Mouse (Mus musculus) testis, adult 2 months (tissue): ENCODE data around the gene Tnfaip2. TPM values are rescaled to one million over a fixed set of nuclear protein-coding genes. Genes with fewer than 3 reads are reported as not detected.

Experiments used
- H3K27ac ChIP-seq: fragments of 200-500 bp; 2 replicates; pipeline ENCODE4 v1.5.1; 2012; ENCODE audit warnings: low read depth, low read length; ENCODE audit not compliant: control insufficient read depth, insufficient read depth
- H3K27me3 ChIP-seq: fragments of 200-500 bp; 2 replicates; pipeline ENCODE4 v1.6.1; 2012; ENCODE audit warnings: mild to moderate bottlenecking, low read length, moderate library complexity; ENCODE audit not compliant: control insufficient read depth, insufficient read depth
- H3K36me3 ChIP-seq: fragments of 200-500 bp; 2 replicates; pipeline ENCODE4 v1.6.1; 2012; ENCODE audit warnings: mild to moderate bottlenecking, low read length; ENCODE audit not compliant: control insufficient read depth, insufficient read depth
- H3K4me1 ChIP-seq: fragments of 200-500 bp; 2 replicates; pipeline ENCODE4 v1.6.1; 2012; ENCODE audit warnings: low read length; ENCODE audit not compliant: control insufficient read depth, insufficient read depth
- H3K4me3 ChIP-seq: fragments of 200-500 bp; 2 replicates; pipeline ENCODE4 v1.5.1; 2012; ENCODE audit warnings: low read depth, mild to moderate bottlenecking, low read length, moderate library complexity, mixed read lengths; ENCODE audit not compliant: control insufficient read depth
- CTCF ChIP-seq: fragments of 200-500 bp; IDR thresholded peaks from 2 replicates; pipeline ENCODE4 v1.5.1; 2012; ENCODE audit warnings: low read depth, mild to moderate bottlenecking, inconsistent platforms, low read length, moderate library complexity; ENCODE audit not compliant: control insufficient read depth, insufficient read depth, insufficient replicate concordance
- POLR2A ChIP-seq: fragments of 200-500 bp; IDR thresholded peaks from 2 replicates; pipeline ENCODE4 v1.6.1; 2012; ENCODE audit warnings: low read depth, mild to moderate bottlenecking, inconsistent platforms, low read length, moderate library complexity; ENCODE audit not compliant: control insufficient read depth
- polyA plus RNA-seq: library from polyadenylated mRNA; depleted of rRNA; stranded (reverse); fragments of >200 nt; gene quantifications from 2 replicates; pipeline ENCODE4 v1.2.3, GENCODE M21; 2012

Gene Tnfaip2
- polyA plus RNA-seq, 1 experiment, result 77.2 TPM

DNA sequence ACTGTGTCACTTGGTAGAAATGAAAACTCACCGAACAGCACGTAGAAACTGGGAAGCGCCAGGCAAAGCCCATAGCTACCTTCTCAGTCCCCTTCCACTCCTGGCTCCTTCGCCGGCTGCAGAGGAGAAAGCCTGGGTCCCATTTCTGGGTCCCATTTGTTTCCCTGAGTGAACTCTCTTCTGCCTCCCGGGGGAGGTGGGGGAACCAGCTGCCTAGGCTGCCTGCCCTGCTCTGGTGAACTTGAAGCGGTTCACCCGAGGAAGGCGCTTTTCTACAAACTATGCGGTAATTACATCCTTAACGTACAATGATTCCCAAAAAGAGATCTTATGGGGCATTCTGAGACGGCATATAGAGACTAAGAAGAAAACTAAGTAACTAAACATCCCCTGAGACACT, 44.2 kb downstream of the Tnfaip2 start:
- Histone ChIP-seq H3K27me3 (no peaks in the 10 kb centered on the region; the same call in 1 of the 2 replicates), H3K27ac (no peak overlapping the region), H3K36me3 (no peaks in the 10 kb centered on the region), H3K4me1 (peaks cover 12% of the 10 kb centered on the region), H3K4me3 (no peak overlapping the region)
- TF ChIP-seq POLR2A (no peak), CTCF (no peak)

DNA sequence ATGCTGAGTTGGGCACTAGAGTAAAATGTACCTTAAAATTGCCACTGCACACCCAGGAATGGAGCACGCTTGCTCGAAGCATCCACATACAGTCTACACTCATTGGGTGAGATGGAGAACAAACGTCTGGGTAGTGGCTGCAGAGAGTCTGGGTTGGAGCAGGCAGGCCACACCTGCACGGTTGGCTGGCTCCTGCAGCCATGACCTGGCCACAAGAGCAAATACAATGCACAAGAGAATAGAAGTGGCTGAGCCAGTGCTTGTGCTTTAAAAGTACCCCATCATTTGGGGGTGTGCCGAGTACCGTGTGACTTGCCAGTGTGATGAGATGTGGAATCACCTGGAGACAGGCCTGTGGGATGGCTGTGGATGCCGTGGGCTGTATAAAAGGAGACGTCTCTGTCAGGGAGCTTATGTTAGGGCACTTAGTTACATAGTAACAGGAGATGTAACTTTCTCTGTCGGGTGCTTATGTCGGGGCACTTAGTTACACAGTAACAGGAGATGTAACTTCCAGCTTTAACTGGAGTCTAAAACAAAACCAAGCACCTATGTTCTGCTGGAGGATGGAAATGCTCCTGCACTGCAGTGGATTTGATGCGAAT, 47.1 kb downstream of the Tnfaip2 start:
- TF ChIP-seq POLR2A, result no peak
- TF ChIP-seq CTCF, result no peak
- Histone ChIP-seq H3K4me3 (no peak overlapping the region), H3K36me3 (no peaks in the 10 kb centered on the region), H3K27me3 (no peaks in the 10 kb centered on the region; the same call in 1 of the 2 replicates), H3K27ac (no peak overlapping the region), H3K4me1 (peaks cover 12% of the 10 kb centered on the region)

DNA sequence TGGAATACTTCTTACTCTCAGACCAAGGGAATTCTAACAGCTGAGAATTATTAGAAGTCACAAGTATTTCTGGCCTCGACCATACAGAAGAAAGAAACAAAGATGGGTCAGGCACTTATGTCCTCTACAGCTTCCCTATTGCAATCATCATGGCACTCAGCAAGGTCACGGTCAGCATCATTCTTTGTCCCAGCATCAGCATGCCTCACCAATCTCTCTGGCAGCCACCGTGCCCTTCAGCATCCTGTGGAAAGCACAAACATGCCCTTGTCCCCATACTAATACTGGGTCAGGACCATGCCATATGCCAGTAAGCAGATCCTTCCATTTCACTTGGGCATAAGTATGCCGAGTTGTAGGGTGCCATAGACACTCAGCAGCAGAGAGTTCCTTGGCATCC, 52.7 kb downstream of the Tnfaip2 start:
- Histone ChIP-seq H3K27me3 (no peaks in the 10 kb centered on the region), H3K4me1 (peaks cover 5% of the 10 kb centered on the region), H3K27ac (no peak overlapping the region), H3K36me3 (no peaks in the 10 kb centered on the region), H3K4me3 (no peak overlapping the region)
- no peak for TF ChIP-seq POLR2A

- Histone ChIP-seq H3K36me3 (no peaks in the 10 kb centered on the region), H3K4me3 (no peak overlapping the region), H3K27me3 (no peaks in the 10 kb centered on the region), H3K27ac (no peak overlapping the region), H3K4me1 (peaks cover 12% of the 10 kb centered on the region)
- peak; percentile 78; the same call in 1 of the 2 replicates for TF ChIP-seq CTCF
- no peak for TF ChIP-seq POLR2A
Measured at GRCm38 (mm10) chr12:111497076-111497475, 54.8 kb downstream of the Tnfaip2 start.

GRCm38 (mm10) chr12:111499617-111500016, 57.3 kb downstream of the Tnfaip2 start:
- Histone ChIP-seq H3K27me3 (no peaks in the 10 kb centered on the region), H3K36me3 (no peaks in the 10 kb centered on the region), H3K4me1 (peaks cover 12% of the 10 kb centered on the region), H3K27ac (no peak overlapping the region), H3K4me3 (peak overlapping the region; percentile 11; the same call in 1 of the 2 replicates)
- no peak for TF ChIP-seq CTCF
- no peak for TF ChIP-seq POLR2A

DNA sequence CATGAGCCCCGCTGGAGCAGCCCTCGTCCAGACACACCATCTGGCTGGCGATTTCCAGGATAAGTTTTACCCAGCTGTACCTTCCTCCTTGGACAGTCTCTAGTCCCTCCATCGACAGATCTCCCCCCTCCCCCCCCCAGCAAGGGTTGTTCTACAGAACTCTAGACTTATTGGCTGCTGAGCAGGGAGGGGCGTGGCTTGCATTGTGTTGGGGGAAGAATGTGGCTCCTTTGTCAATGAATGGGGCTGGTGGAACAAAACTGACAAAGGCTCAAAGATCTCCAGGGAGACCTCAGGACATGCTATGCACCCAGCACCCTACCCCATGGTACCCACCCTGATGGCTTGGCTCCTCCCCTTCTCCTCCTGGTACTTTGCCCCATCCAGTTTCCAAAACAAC, 58.5 kb downstream of the Tnfaip2 start:
- peak overlapping the region; percentile 47 for H3K4me3 ChIP-seq
- no peak for TF ChIP-seq POLR2A
- TF ChIP-seq CTCF, result no peak
- no peaks in the 10 kb centered on the region for H3K27me3 ChIP-seq
- H3K27ac ChIP-seq, result no peak overlapping the region
- H3K36me3 ChIP-seq, result no peaks in the 10 kb centered on the region
- peaks cover 12% of the 10 kb centered on the region for H3K4me1 ChIP-seq

DNA sequence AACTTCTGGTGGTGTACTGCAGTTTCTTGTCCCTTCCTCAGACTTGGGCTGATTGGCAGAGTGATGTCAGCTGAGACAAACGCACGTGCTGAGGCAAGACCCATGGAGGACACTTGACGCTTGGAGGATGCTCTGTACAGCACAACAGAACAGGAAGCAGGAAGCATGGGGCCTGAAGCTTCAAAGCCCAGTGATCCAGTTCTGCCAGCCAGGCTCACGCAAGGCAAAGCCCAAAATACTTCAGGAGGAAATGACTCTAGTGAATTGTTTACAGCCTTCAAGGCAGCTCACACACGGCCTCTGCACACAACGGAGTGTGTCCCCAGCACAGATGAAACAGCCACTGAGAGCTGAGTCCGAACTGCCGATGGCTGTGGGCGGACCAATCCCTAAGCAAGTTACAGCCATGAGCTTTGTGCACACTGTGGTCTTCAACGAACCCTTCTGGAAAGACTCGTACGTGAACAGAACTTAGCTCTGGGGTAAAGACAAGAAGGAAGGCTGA, 60.8 kb downstream of the Tnfaip2 start:
- no peaks in the 10 kb centered on the region for H3K27me3 ChIP-seq
- H3K27ac ChIP-seq, result no peak overlapping the region
- TF ChIP-seq CTCF (no peak), POLR2A (no peak)
- H3K36me3 ChIP-seq, result no peaks in the 10 kb centered on the region
- no peak overlapping the region for H3K4me3 ChIP-seq
- H3K4me1 ChIP-seq, result peaks cover 7% of the 10 kb centered on the region
